Mouse (Mus musculus): ENCODE results near the gene Madd.

Gene Madd

GRCm38 (mm10) chr2:91175490-91175889, 8.1 kb downstream of the Madd start:
- ATAC-seq (ENCODE audit: low TSS enrichment): no peak

DNA sequence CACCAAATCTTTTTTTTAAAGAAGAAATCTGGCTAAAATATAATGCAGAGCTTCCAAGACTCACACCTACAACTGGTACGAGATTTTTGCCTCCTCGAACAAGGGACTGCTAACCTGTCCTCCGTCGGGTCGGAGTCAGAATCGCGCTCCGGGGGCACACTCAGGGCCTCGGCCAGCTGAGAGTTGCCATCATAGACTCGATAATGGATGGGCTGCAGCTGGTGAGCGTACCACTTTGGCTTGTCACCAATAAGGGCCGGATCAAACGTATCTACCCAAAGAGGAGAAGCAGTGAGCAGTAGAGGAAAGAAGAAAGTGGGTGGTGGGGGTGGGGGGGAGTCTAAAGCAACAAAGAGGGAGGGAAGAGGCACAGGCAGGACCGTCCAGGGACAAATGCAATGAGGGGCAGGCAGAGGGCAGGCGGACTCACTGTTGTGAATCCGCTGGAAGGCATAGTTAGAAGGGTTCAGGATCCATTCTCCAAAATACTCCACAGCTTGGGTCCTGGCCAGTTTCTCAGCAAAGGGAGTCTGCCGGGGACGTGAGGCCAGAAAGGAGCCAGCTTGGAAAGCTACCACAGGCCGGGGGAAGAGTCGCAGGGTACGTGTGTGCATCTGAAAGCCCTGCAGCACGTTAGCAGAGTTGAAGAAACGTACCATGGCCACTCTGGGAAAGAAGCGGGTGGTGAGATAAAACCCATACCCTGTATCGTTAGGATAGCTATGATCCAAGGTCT, 13.9 kb downstream of the Madd start:
- ATAC-seq (ENCODE audit: low TSS enrichment): no peak

DNA sequence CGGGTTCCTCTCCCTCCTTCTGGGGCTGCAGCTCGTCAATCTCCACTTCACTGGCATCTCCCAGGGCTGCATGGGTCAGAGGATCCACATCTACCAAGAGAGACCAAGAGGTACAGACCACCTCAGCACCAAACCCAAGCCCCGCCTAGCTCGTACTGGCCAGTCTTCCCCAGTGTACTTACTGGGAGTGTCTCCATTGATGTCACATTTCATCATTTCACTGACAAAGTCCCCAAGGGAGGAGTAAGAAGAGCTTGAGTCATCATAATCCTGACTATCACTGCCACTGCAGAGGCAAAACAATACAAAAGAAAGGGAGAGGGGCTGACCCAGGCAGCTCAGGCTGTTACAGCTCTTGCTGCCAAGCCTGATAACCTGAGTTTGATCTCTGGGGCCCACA, 16.0 kb downstream of the Madd start:
- no peak for ATAC-seq (ENCODE audit: low TSS enrichment)

GRCm38 (mm10) chr2:91164991-91165390, 18.6 kb downstream of the Madd start:
- ATAC-seq (ENCODE audit: low TSS enrichment): peak; percentile 47; the same call in 1 of the 2 replicates

- ATAC-seq (ENCODE audit: low TSS enrichment): no peak
Observed at GRCm38 (mm10) chr2:91163532-91163931, 20.1 kb downstream of the Madd start.

GRCm38 (mm10) chr2:91162952-91163351, 20.7 kb downstream of the Madd start:
- ATAC-seq (ENCODE audit: low TSS enrichment): no peak

- ATAC-seq (ENCODE audit: low TSS enrichment): no peak
Observed at GRCm38 (mm10) chr2:91160591-91160990, 23.0 kb downstream of the Madd start.

DNA sequence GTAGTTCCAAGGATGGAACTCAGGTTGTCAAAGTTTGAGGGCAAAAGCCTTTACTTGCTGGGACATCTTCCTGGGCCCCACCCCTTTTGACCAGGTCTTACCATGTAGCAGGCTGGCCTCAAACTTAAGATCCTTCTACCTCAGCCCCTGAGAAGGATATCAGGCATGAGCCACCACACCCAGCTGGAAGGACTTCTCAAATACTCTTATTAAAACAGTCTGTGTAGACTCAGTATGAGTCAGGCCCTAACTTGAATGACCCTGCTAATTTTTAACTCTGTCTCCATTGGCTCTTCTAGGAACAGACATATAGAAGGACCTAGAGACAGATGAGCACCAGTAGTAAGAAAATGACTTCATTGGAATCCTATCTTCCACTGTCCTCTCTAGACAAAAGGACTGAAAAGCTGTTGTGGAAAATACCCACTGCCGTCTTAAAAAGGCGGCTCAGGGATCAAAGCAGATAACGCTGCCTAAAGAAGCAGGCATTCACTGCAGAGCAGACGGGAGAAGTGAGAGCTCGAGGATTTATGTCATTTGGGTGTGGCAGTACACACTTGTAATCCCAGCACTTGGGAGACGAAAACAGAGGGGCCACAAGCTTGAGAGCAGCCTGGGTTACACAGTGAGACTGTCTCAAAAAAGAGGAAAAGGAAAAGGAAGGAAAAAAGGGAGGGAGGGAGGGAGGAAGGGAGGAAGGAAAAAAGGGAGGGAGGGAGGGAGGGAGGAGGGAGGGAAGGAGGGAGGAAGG, 26.5 kb downstream of the Madd start:
- no peak for ATAC-seq (ENCODE audit: low TSS enrichment)

GRCm38 (mm10) chr2:91154091-91154490, 29.5 kb downstream of the Madd start:
- no peak for ATAC-seq (ENCODE audit: low TSS enrichment)

GRCm38 (mm10) chr2:91152885-91153377, 30.7 kb downstream of the Madd start:
- no peak for ATAC-seq (ENCODE audit: low TSS enrichment)

DNA sequence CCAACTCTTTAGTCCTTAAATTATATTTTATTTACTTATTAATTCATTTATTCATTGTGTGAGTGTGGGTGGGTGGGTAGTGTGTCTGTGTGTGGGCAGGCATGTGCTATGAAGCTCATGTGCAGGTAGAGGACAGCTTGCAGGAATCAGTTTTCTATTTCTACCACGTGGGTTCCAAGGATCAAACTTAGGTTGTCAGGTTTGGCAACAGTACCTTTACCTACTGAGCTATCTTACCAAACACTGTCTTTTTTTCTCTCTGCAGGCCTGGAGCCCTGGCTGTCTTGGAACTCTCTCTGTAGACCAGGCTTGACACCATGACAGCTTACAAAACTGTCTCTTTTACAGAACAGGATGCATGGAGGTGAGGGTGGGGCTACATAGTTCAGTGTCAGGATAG, 32.3 kb downstream of the Madd start:
- ATAC-seq (ENCODE audit: low TSS enrichment): no peak

GRCm38 (mm10) chr2:91148101-91148500, 35.5 kb downstream of the Madd start:
- peak; percentile 84 for ATAC-seq (ENCODE audit: low TSS enrichment)

DNA sequence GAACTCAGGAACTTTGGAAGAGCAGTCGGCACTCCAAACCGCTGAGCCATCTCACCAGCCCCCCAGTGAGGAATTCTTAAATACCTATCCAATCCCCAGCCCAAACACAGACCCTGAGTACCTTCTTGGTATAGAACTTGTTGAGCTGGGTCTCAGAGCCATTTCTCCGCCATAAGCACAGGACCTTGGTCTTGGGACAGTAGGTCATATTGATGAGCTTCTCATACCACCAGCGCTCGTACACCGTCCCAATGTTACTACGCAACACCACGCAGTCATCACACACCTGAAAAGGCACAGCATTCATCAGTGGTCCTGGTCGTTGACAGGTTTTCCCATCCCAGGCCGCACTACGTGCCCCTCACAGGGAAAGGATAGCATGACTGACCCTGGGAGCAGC, 40.2 kb downstream of the Madd start:
- ATAC-seq (ENCODE audit: low TSS enrichment): no peak

DNA sequence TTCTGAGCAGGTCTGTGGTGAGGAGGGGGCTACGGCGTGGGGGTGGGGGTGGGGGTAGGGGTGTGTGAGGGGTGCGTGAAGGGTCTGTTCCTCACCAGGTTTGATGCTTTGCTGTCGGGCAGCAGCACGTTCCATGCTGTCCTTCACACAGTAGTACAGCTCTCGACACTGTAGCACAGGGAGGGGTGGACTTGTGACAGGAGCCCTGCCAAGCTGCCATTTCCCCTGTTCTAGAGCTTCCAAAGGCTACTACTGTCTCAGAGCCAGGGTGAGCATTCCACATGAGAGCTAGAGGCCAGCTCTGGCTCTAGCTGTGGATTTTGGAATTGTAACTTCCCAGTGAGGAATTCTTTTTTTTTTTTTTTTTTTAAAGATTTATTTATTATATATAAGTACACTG, 40.7 kb downstream of the Madd start:
- ATAC-seq (ENCODE audit: low TSS enrichment): no peak

- no peak for ATAC-seq (ENCODE audit: low TSS enrichment)
Observed at GRCm38 (mm10) chr2:91139764-91140163, 43.9 kb downstream of the Madd start.

GRCm38 (mm10) chr2:91139311-91139710, 44.3 kb downstream of the Madd start:
- no peak for ATAC-seq (ENCODE audit: low TSS enrichment)

DNA sequence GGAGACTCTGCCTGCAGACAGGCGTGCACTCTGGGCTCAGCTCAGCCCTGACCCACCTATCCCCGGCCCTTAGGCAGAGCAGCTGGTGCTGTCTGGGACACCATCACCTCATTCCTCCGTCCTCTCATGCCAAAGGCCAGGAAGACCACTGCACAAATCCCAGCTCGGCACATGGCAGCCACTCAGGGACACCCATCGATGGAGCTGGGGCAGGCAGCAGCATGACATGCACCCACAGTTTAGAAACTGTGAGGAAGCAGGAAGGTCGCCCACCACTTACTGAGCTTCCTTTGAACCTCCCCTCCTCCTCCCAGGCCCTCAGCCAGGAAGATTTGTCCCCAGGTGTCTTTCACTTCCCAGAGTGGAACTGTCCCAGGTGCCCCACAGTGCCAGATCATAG, 46.2 kb downstream of the Madd start:
- no peak for ATAC-seq (ENCODE audit: low TSS enrichment)

- ATAC-seq (ENCODE audit: low TSS enrichment): no peak
Observed at GRCm38 (mm10) chr2:91136513-91137412, 46.9 kb downstream of the Madd start.

DNA sequence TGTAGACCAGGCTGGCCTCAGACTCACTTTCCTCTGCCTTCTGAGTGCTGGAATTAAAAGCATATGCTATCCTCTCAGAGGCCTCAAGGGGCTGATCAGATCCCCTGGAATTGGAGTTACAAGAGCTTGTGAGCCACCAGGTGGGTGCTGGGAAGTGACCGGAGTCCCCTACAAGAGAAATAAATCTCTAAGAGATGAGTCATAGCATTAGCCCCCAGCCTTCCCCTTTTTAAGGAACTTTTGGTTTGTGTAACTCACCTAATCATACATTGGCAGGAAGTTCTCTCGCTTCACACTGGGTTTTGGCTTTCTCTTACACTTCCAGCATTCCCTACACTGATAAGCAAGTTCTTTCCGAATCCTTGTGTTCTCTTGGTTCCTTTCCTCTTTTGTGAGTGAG, 51.6 kb downstream of the Madd start:
- no peak for ATAC-seq (ENCODE audit: low TSS enrichment)

GRCm38 (mm10) chr2:91131251-91131650, 52.4 kb downstream of the Madd start:
- ATAC-seq (ENCODE audit: low TSS enrichment): no peak

GRCm38 (mm10) chr2:91130126-91130525, 53.5 kb downstream of the Madd start:
- no peak for ATAC-seq (ENCODE audit: low TSS enrichment)

DNA sequence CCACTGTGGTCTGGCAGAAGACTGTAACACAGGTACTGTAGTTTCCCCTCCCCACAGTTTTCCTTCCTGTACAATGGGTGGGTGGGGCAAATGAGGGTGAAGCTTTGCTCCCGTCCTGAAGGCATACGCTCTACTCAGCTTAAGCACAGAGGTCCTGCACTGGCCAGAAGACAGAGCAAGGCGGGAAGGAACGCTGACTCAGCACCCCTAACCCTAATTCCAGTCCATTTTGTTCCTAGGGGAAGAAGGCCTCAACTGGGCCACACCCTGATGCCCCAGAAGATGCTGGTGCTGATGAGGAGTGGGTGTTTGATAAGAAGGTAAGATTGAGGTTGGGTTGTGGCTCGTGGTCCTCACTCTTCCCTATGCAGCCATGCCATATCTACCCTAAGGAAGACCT, 54.9 kb downstream of the Madd start:
- ATAC-seq (ENCODE audit: low TSS enrichment): no peak

Data from frontal cortex, adult (tissue).